Mouse (Mus musculus): Measurements from ENCODE around the gene Mia.

DNA sequence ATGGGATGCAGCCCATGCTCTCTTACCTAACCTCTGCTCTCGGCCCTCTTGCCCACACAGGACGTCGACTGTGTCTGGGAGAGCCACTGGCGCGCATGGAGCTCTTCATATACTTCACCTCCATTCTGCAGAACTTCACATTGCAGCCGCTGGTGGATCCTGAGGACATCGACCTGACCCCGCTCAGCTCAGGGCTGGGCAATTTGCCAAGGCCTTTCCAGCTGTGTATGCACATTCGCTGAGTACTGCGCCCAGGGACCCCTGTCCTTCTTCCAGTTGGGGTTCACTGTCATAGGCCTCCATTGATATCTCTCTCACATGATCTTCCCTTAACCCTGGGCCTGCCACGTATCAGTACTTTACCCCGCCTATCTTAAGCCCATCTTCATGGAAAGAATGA, 47.8 kb downstream of the Mia start:
- TF ChIP-seq EP300 (IDR thresholded peaks at IDR 0.05; ENCODE audit: low read depth) = no peak
- no peak for TF ChIP-seq CTCF (IDR thresholded peaks at IDR 0.05; ENCODE audit: low read depth)
